8 mouse cellular contexts compared by ENCODE assay signal in the genomic region with DNA sequence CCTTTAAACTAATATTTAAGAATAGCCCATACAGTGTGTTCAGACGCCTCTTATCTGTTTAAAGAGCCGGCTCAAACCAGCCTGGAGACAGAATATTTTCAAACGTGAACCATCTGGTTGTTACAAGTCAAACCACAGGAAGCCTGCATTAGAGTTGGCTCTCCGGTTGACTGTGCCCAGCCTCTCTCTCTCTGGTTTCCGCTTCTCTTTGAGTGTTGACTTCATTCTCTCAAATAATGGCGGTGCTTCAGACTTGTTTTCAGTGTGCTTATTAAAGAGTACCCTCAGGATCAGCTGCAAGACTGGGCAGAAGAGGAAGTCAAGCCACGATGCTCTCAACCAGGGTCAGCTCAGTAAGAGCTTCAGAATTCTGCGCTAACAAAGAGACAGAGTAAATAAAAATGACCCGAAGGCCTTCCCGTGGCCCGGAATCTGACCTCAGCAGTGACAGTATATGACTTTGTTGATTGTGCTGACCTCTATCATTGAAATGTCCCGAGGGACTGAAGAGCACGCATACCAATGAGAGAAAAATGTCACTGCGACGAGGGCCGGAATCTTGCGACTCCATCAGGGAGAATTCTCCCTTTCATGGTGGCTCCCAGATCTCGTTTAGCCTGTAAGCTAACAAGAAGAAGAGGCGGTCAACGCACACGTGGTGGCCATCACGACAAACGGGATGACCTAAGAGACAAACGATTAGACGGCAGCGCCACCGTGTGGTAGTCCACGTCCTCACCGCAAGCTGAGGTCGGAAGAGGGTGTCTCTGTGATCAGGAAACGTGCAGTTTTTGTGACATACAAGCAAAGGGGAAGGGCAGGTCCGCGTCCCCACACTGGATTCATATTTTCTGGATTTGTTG. TPM values are rescaled to one million over a fixed set of nuclear protein-coding genes. Genes with fewer than 3 reads are reported as not detected.
DNase-seq lines count a peak whose midpoint lies in the region; ATAC-seq and TF ChIP-seq lines count a peak whose summit lies in the region.

No protein-coding gene starts in this region.

- TF ChIP-seq CTCF in ES-Bruce4 (IDR thresholded peaks at IDR 0.05; ENCODE audit: low read depth, low read length) = peak; percentile 97
- TF ChIP-seq CTCF in liver, postnatal 0 days (IDR thresholded peaks at IDR 0.05; ENCODE audit: low read depth) = peak; percentile 99

- H3K27me3 ChIP-seq in ES-Bruce4 (ENCODE audit: control insufficient read depth, insufficient read depth, low read length, poor library complexity, severe bottlenecking) = no peaks in the 10 kb centered on the region
- H3K27me3 ChIP-seq in forebrain, embryonic 14.5 days (replicated peaks; ENCODE audit: control insufficient read depth, insufficient read depth, low read length) = 0 out of 2 replicates have a peak, but pooled peaks cover 3% of the 10 kb centered on the region
- no peaks in the 10 kb centered on the region for H3K27me3 ChIP-seq in liver, postnatal 0 days (ENCODE audit: insufficient read depth, low read length)
- H3K27me3 ChIP-seq in neural tube, embryonic 13.5 days = peaks cover 9% of the 10 kb centered on the region

- peak; percentile 72 for ATAC-seq in forebrain, embryonic 14.5 days
- ATAC-seq in liver, postnatal 0 days = peak; percentile 84
- peak; percentile 79 for ATAC-seq in neural tube, embryonic 13.5 days (ENCODE audit: low read depth)

- no peak overlapping the region for H3K9ac ChIP-seq in ES-Bruce4 (ENCODE audit: low read depth, poor library complexity, severe bottlenecking)
- peak overlapping the region; percentile 47; the same call in 1 of the 2 replicates for H3K9ac ChIP-seq in forebrain, embryonic 14.5 days (ENCODE audit: low read length)
- H3K9ac ChIP-seq in liver, postnatal 0 days (replicated peaks) = peak overlapping the region; percentile 39; the same call in 1 of the 2 replicates
- H3K9ac ChIP-seq in neural tube, embryonic 13.5 days = peak overlapping the region; percentile 17; the same call in 1 of the 2 replicates

- intact Hi-C loops in heart, postnatal 14 days (cut with DNase I) = loop anchor here (5.0 kb wide), 3 partner anchors 98 to 208 kb away; no protein-coding TSS in a partner anchor

- H3K4me2 ChIP-seq in forebrain, embryonic 14.5 days (ENCODE audit: low read length) = peak overlapping the region; percentile 51
- H3K4me2 ChIP-seq in liver, postnatal 0 days (ENCODE audit: low read depth, low read length) = peak overlapping the region; percentile 71
- peak overlapping the region; percentile 54 for H3K4me2 ChIP-seq in neural tube, embryonic 13.5 days

- DNase-seq in cerebellum, adult 11 months = peak; percentile 83
- DNase-seq in forebrain, embryonic 14.5 days (ENCODE audit: low spot score) = peak; percentile 93
- DNase-seq in heart, postnatal 14 days = peak; percentile 90 to 94
- DNase-seq in large intestine, adult 2 months (ENCODE audit: low read depth, low spot score) = peak; percentile 70
- peak; percentile 92 for DNase-seq in liver, postnatal 0 days
- DNase-seq in telencephalon, adult 2 months (ENCODE audit: low read depth, low spot score) = peak; percentile 71

- 0 out of 2 replicates have a peak, but pooled peaks have one; percentile 55 for TF ChIP-seq EP300 in ES-Bruce4 (IDR thresholded peaks at IDR 0.05; ENCODE audit: insufficient read depth, low read depth, low read length)
- no peak for TF ChIP-seq EP300 in liver, postnatal 0 days (IDR thresholded peaks at IDR 0.05; ENCODE audit: low read depth)

- H3K4me3 ChIP-seq in ES-Bruce4 (ENCODE audit: low read depth, low read length) = no peak overlapping the region
- peak overlapping the region; percentile 20 for H3K4me3 ChIP-seq in forebrain, embryonic 14.5 days (ENCODE audit: low read depth, low read length)
- H3K4me3 ChIP-seq in liver, postnatal 0 days (ENCODE audit: low read depth, low read length) = peak overlapping the region; percentile 25
- H3K4me3 ChIP-seq in neural tube, embryonic 13.5 days = peak overlapping the region; percentile 24

- TF ChIP-seq POLR2A in ES-Bruce4 (IDR thresholded peaks at IDR 0.05; ENCODE audit: insufficient read depth, low read length) = no peak

- no peak overlapping the region for H3K27ac ChIP-seq in ES-Bruce4 (ENCODE audit: insufficient read depth, low read length)
- no peak overlapping the region for H3K27ac ChIP-seq in forebrain, embryonic 14.5 days (ENCODE audit: low read depth, low read length)
- H3K27ac ChIP-seq in liver, postnatal 0 days (ENCODE audit: low read depth) = peak overlapping the region; percentile 80
- no peak overlapping the region for H3K27ac ChIP-seq in neural tube, embryonic 13.5 days (replicated peaks)

- 28% methylated on average over 33 of the region's 33 CpGs for WGBS in forebrain, embryonic 14.5 days
- WGBS in large intestine, adult 2 months = 10% methylated on average over 33 of the region's 33 CpGs
- 1% methylated on average over 33 of the region's 33 CpGs for WGBS in liver, postnatal 0 days (ENCODE audit: insufficient replicate concordance)
- WGBS in neural tube, embryonic 13.5 days = 22% methylated on average over 33 of the region's 33 CpGs

- no peaks in the 10 kb centered on the region for H3K9me3 ChIP-seq in ES-Bruce4 (replicated peaks; ENCODE audit: control insufficient read depth, insufficient read depth, low read length, poor library complexity, severe bottlenecking)
- no peaks in the 10 kb centered on the region for H3K9me3 ChIP-seq in forebrain, embryonic 14.5 days (replicated peaks; ENCODE audit: control insufficient read depth, low read length)
- H3K9me3 ChIP-seq in liver, postnatal 0 days (ENCODE audit: low read length) = no peaks in the 10 kb centered on the region
- no peaks in the 10 kb centered on the region for H3K9me3 ChIP-seq in neural tube, embryonic 13.5 days

- peaks cover 5% of the 10 kb centered on the region for H3K4me1 ChIP-seq in ES-Bruce4 (ENCODE audit: control insufficient read depth, insufficient read depth, low read length)
- H3K4me1 ChIP-seq in forebrain, embryonic 14.5 days (ENCODE audit: control insufficient read depth, insufficient read depth, low read length) = peaks cover 5% of the 10 kb centered on the region
- peaks cover 10% of the 10 kb centered on the region for H3K4me1 ChIP-seq in liver, postnatal 0 days (ENCODE audit: insufficient read depth)
- peaks cover 23% of the 10 kb centered on the region for H3K4me1 ChIP-seq in neural tube, embryonic 13.5 days (replicated peaks)

- H3K36me3 ChIP-seq in ES-Bruce4 (ENCODE audit: control insufficient read depth, insufficient read depth, low read length, poor library complexity, severe bottlenecking) = no peaks in the 10 kb centered on the region
- no peaks in the 10 kb centered on the region for H3K36me3 ChIP-seq in forebrain, embryonic 14.5 days (ENCODE audit: control insufficient read depth, insufficient read depth, low read length)
- no peaks in the 10 kb centered on the region for H3K36me3 ChIP-seq in liver, postnatal 0 days (replicated peaks; ENCODE audit: insufficient read depth, low read length)
- H3K36me3 ChIP-seq in neural tube, embryonic 13.5 days = no peaks in the 10 kb centered on the region

RNA-seq across cellular contexts. Expression of gene Cpsf6, which starts 55.3 kb away (rescaled TPM):
- 205 and 225 TPM in 2 replicates for polyA plus RNA-seq in ES-Bruce4 (2011; ENCODE audit: insufficient read depth, insufficient read length, low read depth, missing spikeins)
- 188 and 232 TPM in 2 replicates for polyA plus RNA-seq in forebrain, embryonic 14.5 days (2014; fragmentation: Nextera tagmentation; extraction: Ambion mirVana)
- total RNA-seq in heart, postnatal 14 days (2021) = 10 to 100 TPM; 43.6 to 43.8 TPM
- polyA plus RNA-seq in large intestine, adult 2 months (2012; rRNA removed) = 21.5 and 33.3 TPM in 2 replicates
- 34.4 and 38.6 TPM in 2 replicates for polyA plus RNA-seq in liver, postnatal 0 days (2015; fragmentation: Nextera tagmentation; extraction: Ambion mirVana)
- polyA plus RNA-seq in neural tube, embryonic 13.5 days (2015; fragmentation: Nextera tagmentation; extraction: Ambion mirVana) = 144 and 167 TPM in 2 replicates
